Mouse (Mus musculus): Measurements from ENCODE around the gene Aldoart2.

DNA sequence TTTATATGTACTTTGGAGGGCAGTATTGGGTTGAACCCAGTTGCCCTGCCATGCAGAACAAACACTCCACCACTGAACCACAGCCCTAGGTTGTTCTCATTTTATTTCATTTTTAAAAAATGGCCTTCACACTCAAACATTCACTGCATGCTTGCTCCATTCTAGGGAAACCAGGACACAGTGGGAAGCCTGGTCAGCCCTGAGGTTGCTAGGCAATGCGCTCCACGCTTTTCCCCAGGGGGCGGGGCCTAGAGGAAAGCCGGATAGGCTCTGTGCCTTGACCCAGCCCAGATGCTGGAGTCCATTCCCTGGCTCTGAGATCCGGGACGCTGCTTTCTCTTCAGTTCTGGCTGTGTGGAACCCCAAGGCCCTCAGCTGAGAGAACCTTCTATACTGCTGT lies 8.8 kb downstream of the Aldoart2 start:
- TF ChIP-seq CTCF (IDR thresholded peaks at IDR 0.05; ENCODE audit: borderline replicate concordance, extremely low read depth, insufficient read depth, insufficient read length) (no peak), POLR2A (IDR thresholded peaks at IDR 0.05; ENCODE audit: borderline replicate concordance, extremely low read depth, insufficient read depth, insufficient read length, poor library complexity, severe bottlenecking) (no peak)
